Mouse (Mus musculus): ENCODE measurements around the gene Tma7.

Gene Tma7

DNA sequence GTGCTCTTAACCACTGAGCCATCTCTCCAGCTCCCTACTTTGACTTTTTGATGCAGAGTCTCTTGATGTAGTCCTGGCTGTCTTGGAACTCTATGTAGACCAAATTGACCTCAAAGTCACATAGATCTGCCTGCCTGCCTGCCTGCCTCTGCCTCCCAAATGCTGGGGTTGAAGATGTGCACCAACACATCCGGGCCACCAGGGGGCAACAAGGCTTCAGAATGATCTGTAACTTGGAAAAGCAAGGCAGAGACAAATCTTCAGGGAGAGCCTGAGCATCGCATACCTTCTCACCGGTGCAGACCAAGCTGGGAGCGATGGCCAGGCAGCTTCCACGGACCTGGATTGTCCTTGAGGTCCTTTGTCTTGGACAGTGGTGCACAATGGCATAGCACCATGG is 36.1 kb downstream of the Tma7 start:
- 39% methylated on average over 5 of the region's 5 CpGs for WGBS

DNA sequence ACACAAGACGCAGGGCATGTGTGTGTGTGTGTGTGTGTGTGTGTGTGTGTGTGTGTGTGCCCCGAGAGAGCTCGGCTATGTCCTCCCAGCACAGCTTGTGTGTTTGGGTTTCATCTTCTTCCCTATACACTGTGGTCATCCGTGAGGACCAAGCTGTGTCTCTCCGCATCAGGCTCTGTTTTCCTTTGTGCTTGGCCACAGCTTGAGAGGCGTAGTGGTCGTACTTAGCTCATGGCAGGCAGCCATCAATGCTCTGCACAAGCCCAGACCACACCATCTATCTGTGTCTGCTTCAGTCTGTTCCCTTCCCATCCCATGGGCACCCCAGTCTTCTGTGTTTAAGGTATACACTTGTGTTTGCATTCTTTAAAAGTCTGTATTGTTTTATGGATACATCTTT is 41.0 kb downstream of the Tma7 start:
- WGBS = 62% methylated on average over 7 of the region's 7 CpGs

DNA sequence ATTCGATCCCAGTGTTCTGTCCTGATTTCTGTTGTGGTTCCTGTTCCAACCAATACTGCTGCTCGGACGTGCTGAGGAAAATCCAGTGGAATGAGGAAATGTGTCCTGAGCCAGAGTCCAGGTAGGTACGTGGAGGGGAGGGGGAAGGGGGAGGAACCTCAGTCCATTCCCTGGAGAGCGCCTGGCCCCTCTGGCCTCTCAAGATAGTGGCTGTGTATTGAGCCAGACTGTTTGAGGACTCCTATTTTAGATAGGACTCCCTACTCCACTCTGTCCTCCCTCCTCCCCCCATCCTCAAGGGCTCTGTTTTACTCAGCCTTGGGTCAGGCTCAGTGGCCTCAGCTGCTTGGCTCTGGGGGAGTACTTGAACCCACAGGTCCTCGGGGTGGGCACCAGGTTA is 41.5 kb downstream of the Tma7 start:
- 71% methylated on average over 6 of the region's 6 CpGs for WGBS

DNA sequence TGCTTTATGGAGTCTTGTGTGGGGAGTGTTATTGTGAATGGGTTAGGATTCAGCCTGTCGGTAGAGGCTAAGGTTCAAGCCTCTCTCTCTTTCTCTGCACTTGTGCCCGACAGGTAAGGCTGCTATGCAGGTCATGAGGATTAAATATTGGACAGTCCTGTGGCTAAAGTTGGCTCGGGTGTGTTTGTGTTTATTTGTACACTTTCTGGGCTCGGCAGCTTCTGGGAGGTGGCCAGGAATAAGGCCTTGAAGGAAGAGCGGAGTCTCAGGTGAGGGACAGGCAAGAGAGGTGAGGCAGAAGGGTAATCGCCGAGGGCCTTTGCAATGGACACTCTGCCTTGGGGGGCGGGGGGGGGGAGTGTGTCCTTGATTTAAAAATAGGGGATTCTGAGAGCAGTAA is 42.2 kb downstream of the Tma7 start:
- WGBS = 78% methylated on average over 8 of the region's 8 CpGs

DNA sequence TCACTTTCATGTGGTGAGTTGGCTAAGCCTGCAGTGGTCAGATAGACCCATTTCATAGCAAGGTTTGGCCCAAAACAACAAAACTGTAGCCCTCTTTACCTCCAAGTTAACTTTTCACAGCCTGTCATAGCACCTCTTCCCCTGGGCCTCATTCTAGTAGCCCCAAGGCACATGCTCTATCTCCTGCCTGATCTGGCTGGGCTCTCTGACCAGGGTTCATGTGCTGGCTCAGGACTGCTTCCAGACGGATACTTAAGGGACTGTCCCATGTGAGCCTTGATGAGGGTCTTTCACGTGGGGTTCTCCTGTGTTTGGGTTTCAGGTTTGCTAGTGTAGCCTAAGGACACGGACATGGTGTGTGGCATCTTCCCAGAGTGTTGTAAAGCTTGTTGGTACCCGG is 42.7 kb downstream of the Tma7 start:
- WGBS = 85% methylated on average over 4 of the region's 4 CpGs

DNA sequence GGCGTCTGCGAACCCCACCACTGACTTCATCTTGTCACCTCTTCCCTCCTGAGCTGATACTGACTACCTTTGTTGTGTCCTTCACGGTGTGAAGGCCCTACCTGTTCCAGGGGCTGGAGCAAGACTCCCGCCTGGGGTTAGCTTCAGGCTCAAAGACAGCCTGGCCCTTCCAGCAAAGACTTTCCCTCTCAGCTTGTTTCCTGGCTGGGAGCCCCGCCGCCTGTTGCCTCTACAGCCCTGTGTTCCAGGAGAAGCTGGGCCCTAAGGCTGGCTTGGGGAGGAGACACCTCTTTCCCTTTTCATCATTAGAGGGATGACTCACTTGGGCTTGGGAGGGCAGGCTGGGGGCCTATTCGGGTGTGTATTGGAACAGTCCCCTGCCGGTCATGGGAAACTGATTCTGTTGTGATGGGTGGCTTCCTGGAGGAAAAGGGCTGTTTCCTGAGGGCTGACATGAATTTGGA is 43.5 kb downstream of the Tma7 start:
- 39% methylated on average over 8 of the region's 8 CpGs for WGBS

DNA sequence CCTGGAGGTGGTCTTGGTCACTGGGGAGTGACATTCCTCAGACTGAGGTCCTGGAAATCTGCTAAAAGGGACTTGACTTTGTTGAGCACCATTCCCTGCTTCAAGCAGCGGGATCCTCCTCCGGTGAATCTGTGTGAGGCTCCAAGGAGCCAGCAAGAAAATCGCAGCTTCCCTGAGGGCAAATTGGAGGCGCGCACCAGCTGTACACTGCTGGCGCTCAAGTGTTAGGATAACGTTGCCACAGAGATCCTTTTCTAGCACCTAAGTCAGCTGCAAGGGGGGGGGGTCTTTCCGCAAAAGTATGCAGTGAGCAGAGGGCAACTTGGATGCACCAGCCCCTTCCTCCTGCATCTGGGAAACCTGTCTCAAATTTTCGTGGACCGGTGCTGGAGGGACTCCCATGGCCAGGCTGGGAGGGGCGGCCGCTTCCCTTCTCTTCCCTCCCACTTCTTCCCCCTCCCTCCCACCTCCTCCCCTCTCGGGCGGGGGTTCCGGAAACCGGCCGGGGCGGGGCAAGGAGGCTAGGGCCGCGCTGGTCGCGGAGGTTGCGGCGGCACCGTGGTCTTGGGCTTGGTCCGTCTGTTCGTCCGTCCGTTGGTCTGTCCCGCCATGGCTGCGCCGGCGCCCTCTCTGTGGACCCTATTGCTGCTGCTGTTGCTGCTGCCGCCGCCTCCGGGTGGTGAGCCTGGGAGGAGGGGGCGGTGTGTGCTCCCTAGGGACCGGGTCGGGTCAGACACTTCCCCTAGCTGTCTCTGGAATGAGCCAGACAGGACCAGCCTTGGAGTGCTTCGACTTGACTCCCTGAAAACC is 44.1 kb downstream of the Tma7 start, which contains the start of gene Shisa5:
Gene Shisa5, plus strand, starts transcription at position 480 of the 810 bp plus-strand sequence.
- WGBS = 1% methylated on average over 40 of the region's 40 CpGs

DNA sequence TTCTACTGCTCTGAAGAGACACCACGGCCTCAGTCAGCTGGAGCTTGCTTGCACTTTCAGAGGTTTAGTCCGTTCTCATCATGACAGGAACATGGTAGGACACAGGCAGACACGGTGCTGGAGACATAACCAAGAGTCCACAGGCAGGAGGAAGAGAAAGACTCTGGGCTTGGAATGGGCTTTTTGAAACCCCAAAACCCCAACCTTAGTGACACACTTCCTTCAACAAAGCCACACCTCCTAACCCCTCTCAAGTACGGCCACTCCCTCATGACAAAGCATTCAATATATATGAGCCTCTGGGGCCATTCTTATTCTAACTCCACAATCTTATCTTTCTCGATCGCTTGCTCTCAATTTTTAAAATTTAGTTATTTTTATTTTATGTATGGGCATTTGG is 50.0 kb downstream of the Tma7 start:
- WGBS = 92% methylated on average over 6 of the region's 6 CpGs

DNA sequence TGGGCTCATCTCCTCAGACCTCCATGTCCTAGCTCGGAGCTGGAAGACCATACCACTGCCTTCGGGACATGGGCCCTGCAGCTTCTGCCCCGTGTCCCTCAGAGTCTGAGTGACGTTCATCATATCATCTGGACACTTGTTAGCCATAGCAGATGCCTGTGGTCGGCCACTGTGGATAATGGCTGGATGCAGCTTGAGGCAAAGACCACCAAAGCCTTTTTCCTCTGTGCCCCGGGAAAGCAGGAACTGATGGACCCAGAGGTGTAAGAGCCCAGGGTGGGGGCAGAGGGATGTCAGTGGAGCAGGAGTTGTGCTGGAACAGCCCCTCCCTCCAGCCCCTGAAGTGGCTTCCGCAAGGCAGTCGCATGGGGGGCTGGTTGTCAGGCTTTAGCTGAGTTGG is 50.7 kb downstream of the Tma7 start:
- 86% methylated on average over 8 of the region's 8 CpGs for WGBS

DNA sequence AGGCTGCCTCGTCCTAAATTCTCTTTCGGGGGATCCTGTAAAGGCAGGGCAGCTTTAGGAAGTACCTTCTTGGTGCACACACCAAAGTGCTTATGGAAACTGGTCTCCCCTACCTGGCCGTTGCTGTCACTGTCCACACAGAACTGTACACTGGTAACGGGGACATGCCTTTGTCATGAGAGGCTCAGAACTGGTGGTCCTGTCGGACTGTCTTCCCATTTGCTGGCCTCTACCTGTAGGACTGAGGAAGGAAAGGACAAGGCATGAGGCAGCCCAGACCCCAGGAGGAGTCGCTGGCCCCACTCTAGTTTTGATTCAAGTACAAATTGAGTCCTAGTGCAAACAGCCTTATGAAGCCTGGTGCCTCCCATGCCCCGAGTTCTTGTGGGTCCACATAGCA is 51.4 kb downstream of the Tma7 start:
- 93% methylated on average over 7 of the region's 7 CpGs for WGBS

DNA sequence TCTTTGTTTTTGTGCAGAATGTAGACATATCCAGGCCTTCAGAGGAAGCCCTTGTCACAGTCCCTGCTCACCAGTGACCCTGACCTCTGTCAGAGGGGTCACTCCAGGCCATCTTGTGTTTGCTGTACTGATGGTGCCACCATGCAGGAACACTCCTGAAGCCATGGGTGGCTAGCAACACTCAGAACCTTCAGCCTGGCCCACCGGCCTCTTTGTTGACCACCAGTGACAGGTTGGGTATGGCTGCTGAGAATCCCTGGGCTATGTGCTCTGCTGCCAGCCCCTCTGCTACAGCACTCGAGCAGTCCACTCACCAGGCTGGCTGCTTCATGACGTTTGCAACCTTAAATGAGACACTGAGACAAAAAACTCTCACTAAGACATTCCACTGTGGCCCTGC is 52.1 kb downstream of the Tma7 start:
- WGBS = 77% methylated on average over 3 of the region's 3 CpGs

DNA sequence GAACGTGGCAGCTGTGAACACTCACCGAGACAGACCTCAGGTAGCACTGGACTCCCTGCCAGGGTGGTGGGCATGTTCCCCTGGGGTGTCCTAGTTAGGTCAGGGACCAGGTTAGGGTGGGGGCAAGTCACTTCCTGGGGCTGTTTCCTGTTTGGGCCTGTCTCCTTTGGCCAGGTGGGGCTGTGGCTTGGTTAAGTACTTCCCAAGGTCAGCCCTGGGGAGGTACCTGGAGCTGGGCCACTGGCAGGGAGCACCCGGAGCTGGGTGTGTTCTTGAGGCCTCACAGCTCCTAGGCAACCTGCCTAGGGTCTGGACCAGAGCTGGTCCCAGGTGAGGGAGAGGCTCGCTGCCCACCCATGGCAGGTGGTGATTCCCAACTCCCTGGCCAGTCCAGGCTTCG is 53.5 kb downstream of the Tma7 start:
- WGBS = 86% methylated on average over 5 of the region's 5 CpGs

DNA sequence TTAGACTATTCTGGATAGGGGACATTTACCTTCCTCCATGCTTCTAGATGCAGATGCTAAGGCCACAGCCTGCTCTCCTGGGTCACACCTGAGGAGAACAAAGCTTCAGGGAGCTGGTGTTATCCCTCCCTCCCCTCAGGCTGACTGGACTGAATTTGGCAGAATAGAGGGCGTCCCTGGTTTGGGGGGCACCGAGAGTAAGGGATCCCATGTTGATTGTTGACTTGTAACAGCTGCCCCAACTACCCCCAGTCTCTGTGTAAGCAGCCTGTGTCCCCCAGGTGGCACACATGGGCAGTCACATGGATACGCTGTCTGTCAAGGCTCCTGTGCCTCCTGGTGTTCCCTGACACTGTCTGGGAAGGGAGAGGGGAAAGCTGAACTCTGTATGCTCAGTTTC is 54.0 kb downstream of the Tma7 start:
- WGBS = 93% methylated on average over 3 of the region's 3 CpGs

DNA sequence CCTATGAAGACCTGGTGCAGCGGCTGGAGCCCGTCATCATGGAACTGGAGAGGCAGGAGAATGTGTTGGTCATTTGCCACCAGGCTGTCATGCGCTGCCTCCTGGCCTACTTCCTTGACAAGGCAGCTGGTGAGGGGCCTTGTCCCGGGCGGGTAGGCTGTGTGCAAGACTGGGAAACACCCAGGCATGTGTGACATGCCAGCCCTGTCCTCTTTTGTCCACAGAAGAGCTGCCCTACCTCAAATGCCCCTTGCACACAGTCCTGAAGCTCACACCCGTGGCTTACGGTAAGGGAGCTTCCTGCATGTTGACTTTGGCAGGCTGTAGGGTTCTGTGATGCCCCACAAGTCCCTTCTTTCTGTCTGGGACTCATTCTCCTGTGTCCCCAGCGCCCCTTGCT is 54.9 kb downstream of the Tma7 start:
- WGBS = 62% methylated on average over 8 of the region's 8 CpGs

All from cerebral cortex, adult 2 months (tissue).